Mouse (Mus musculus): ENCODE data around the gene Olfr572. TPM values are rescaled to one million over a fixed set of nuclear protein-coding genes. Genes with fewer than 3 reads are reported as not detected.

Olfr572 gene
- polyA plus RNA-seq, 1 experiment from 2014 or later: not detected

Other genes with a start within 250 kb of the Olfr572 start
- gene Trim68, start 237.1 kb upstream of the Olfr572 start, polyA plus RNA-seq (2014; fragmentation: Nextera tagmentation; extraction: Ambion mirVana): 17.0 and 22.1 TPM in 2 replicates
- gene Olfr557, start 228.5 kb upstream of the Olfr572 start, polyA plus RNA-seq (2014; fragmentation: Nextera tagmentation; extraction: Ambion mirVana): not detected in 2 replicates
- 0.13 and 0.17 TPM in 2 replicates for gene Olfr558, start 222.2 kb upstream of the Olfr572 start, polyA plus RNA-seq (2014; fragmentation: Nextera tagmentation; extraction: Ambion mirVana)
- not detected in 2 replicates for gene Olfr33, start 205.3 kb upstream of the Olfr572 start, polyA plus RNA-seq (2014; fragmentation: Nextera tagmentation; extraction: Ambion mirVana)
- not detected in 2 replicates for gene Olfr559, start 196.9 kb upstream of the Olfr572 start, polyA plus RNA-seq (2014; fragmentation: Nextera tagmentation; extraction: Ambion mirVana)
- gene Olfr560, start 165.0 kb upstream of the Olfr572 start, polyA plus RNA-seq (2014; fragmentation: Nextera tagmentation; extraction: Ambion mirVana): not detected in 2 replicates
- 0.18 and 0.49 TPM in 2 replicates for gene Olfr78, start 164.9 kb upstream of the Olfr572 start, polyA plus RNA-seq (2014; fragmentation: Nextera tagmentation; extraction: Ambion mirVana)
- gene Olfr561, start 153.2 kb upstream of the Olfr572 start, polyA plus RNA-seq (2014; fragmentation: Nextera tagmentation; extraction: Ambion mirVana): not detected in 2 replicates
- not detected in 2 replicates for gene Olfr564, start 120.9 kb upstream of the Olfr572 start, polyA plus RNA-seq (2014; fragmentation: Nextera tagmentation; extraction: Ambion mirVana)
- gene Olfr566, start 65.6 kb upstream of the Olfr572 start, polyA plus RNA-seq (2014; fragmentation: Nextera tagmentation; extraction: Ambion mirVana): not detected in 2 replicates
- not detected in 2 replicates for gene Olfr568, start 47.3 kb upstream of the Olfr572 start, polyA plus RNA-seq (2014; fragmentation: Nextera tagmentation; extraction: Ambion mirVana)
- not detected in 2 replicates for gene Olfr569, start 33.5 kb upstream of the Olfr572 start, polyA plus RNA-seq (2014; fragmentation: Nextera tagmentation; extraction: Ambion mirVana)
- not detected in 2 replicates for gene Olfr570, start 29.8 kb upstream of the Olfr572 start, polyA plus RNA-seq (2014; fragmentation: Nextera tagmentation; extraction: Ambion mirVana)
- not detected in 2 replicates for gene Olfr571, start 6.9 kb upstream of the Olfr572 start, polyA plus RNA-seq (2014; fragmentation: Nextera tagmentation; extraction: Ambion mirVana)
- not detected in 2 replicates for gene Olfr573-ps1, start 18.2 kb downstream of the Olfr572 start, polyA plus RNA-seq (2014; fragmentation: Nextera tagmentation; extraction: Ambion mirVana)
- gene Olfr574, start 24.1 kb downstream of the Olfr572 start, polyA plus RNA-seq (2014; fragmentation: Nextera tagmentation; extraction: Ambion mirVana): not detected in 2 replicates
- gene Olfr575, start 34.4 kb downstream of the Olfr572 start, polyA plus RNA-seq (2014; fragmentation: Nextera tagmentation; extraction: Ambion mirVana): not detected in 2 replicates
- not detected in 2 replicates for gene Olfr576, start 38.3 kb downstream of the Olfr572 start, polyA plus RNA-seq (2014; fragmentation: Nextera tagmentation; extraction: Ambion mirVana)
- not detected in 2 replicates for gene Olfr577, start 51.5 kb downstream of the Olfr572 start, polyA plus RNA-seq (2014; fragmentation: Nextera tagmentation; extraction: Ambion mirVana)
- not detected in 2 replicates for gene Olfr578, start 64.9 kb downstream of the Olfr572 start, polyA plus RNA-seq (2014; fragmentation: Nextera tagmentation; extraction: Ambion mirVana)
- not detected in 2 replicates for gene Olfr582, start 113.6 kb downstream of the Olfr572 start, polyA plus RNA-seq (2014; fragmentation: Nextera tagmentation; extraction: Ambion mirVana)
- gene Olfr583, start 126.9 kb downstream of the Olfr572 start, polyA plus RNA-seq (2014; fragmentation: Nextera tagmentation; extraction: Ambion mirVana): not detected in 2 replicates
- not detected in 2 replicates for gene Olfr584, start 157.5 kb downstream of the Olfr572 start, polyA plus RNA-seq (2014; fragmentation: Nextera tagmentation; extraction: Ambion mirVana)
- gene Olfr585, start 173.3 kb downstream of the Olfr572 start, polyA plus RNA-seq (2014; fragmentation: Nextera tagmentation; extraction: Ambion mirVana): not detected in 2 replicates
- gene Olfr586, start 201.2 kb downstream of the Olfr572 start, polyA plus RNA-seq (2014; fragmentation: Nextera tagmentation; extraction: Ambion mirVana): not detected in 2 replicates
- gene Olfr588-ps1, start 216.5 kb downstream of the Olfr572 start, polyA plus RNA-seq (2014; fragmentation: Nextera tagmentation; extraction: Ambion mirVana): not detected in 2 replicates
- not detected in 2 replicates for gene Olfr589, start 231.9 kb downstream of the Olfr572 start, polyA plus RNA-seq (2014; fragmentation: Nextera tagmentation; extraction: Ambion mirVana)